Mouse (Mus musculus) left cerebral cortex, postnatal 25 days (tissue): ENCODE measurements at regions not wholly inside any gene's neighbourhood (a gene's known extent, or its start where the extent isn't known, plus 50 kb on each side); places are given as distances from the start of the nearest gene placed in this dataset.

ENCODE experiments used
- DNase-seq, 2 experiments: peaks; one replicate each; pipeline ENCODE4 v3.0.0; 2022; ENCODE audit warnings: low spot score in 2 of 2, mixed read lengths in 1 of 2
- intact Hi-C: fragments of 180-260 bp; cut with DNase I; formaldehyde crosslinking; loops from one replicate; pipeline ENCODE4 v1.15.1; 2025

GRCm38 (mm10) chr12:118367307-118368076 is 66.3 kb upstream of the Sp4 start:
- no peak for DNase-seq
- intact Hi-C loops, result no loop called here

- intact Hi-C loops, result no loop called here
- no peak for DNase-seq
Measured at GRCm38 (mm10) chr12:118352866-118353265, 51.6 kb upstream of the Sp4 start.

- DNase-seq, result no peak
- intact Hi-C loops, result no loop called here
Measured at GRCm38 (mm10) chr12:118351421-118351820, 50.2 kb upstream of the Sp4 start.
